Comparison of ENCODE assay signal across 7 mouse cellular contexts in genomic region chr5:150952328-150952668, GRCm38 (mm10). TPM values are rescaled to one million over a fixed set of nuclear protein-coding genes. Genes with fewer than 3 reads are reported as not detected.
DNase-seq lines count a peak whose midpoint lies in the region; ATAC-seq and TF ChIP-seq lines count a peak whose summit lies in the region.

Gene Kl, plus strand, starts transcription at chr5:150952607.

- TF ChIP-seq EP300 in lung, postnatal 0 days (IDR thresholded peaks at IDR 0.05): no peak

- peak within 1 kb of the TSS; percentile 71 for H3K4me2 ChIP-seq in lung, postnatal 0 days (replicated peaks; ENCODE audit: low read depth, low read length)
- H3K4me2 ChIP-seq in forebrain, embryonic 16.5 days (ENCODE audit: low read length): peak within 1 kb of the TSS; percentile 71

- WGBS in lung, postnatal 0 days: 3% methylated on average over 15 of the region's 22 CpGs
- 2% methylated on average over 21 of the region's 22 CpGs for WGBS in forebrain, embryonic 16.5 days
- 4% methylated on average over 22 of the region's 22 CpGs for WGBS in small intestine, adult 2 months

- peaks cover 7% of the 10 kb centered on the region; the same call in 1 of the 2 replicates for H3K4me1 ChIP-seq in lung, postnatal 0 days (ENCODE audit: insufficient read depth, low read depth, low read length)
- peaks cover 9% of the 10 kb centered on the region for H3K4me1 ChIP-seq in forebrain, embryonic 16.5 days (replicated peaks; ENCODE audit: control insufficient read depth, insufficient read depth, low read length)
- H3K4me1 ChIP-seq in small intestine, adult 2 months (ENCODE audit: control insufficient read depth, insufficient read depth, insufficient read length, low read length): no peaks in the 10 kb centered on the region

- peak; percentile 30; the same call in 1 of the 2 replicates for ATAC-seq in lung, postnatal 0 days
- peak; percentile 43; the same call in 1 of the 2 replicates for ATAC-seq in forebrain, embryonic 16.5 days

- no peaks in the 10 kb centered on the region for H3K9me3 ChIP-seq in lung, postnatal 0 days (ENCODE audit: low read length)
- H3K9me3 ChIP-seq in forebrain, embryonic 16.5 days (ENCODE audit: control insufficient read depth, low read length): no peaks in the 10 kb centered on the region

- peak within 1 kb of the TSS; percentile 42 for H3K4me3 ChIP-seq in lung, postnatal 0 days (ENCODE audit: low read depth, low read length)
- peak within 1 kb of the TSS; percentile 55 for H3K4me3 ChIP-seq in forebrain, embryonic 16.5 days (replicated peaks; ENCODE audit: low read length)
- H3K4me3 ChIP-seq in small intestine, adult 2 months (ENCODE audit: low read depth, low read length): peak within 1 kb of the TSS; percentile 49

- H3K27me3 ChIP-seq in lung, postnatal 0 days (replicated peaks; ENCODE audit: insufficient read depth, low read length): peaks cover 16% of the 10 kb centered on the region
- H3K27me3 ChIP-seq in forebrain, embryonic 16.5 days (replicated peaks; ENCODE audit: control insufficient read depth, insufficient read depth, low read length): peaks cover 19% of the 10 kb centered on the region
- peaks cover 22% of the 10 kb centered on the region; the same call in 1 of the 2 replicates for H3K27me3 ChIP-seq in small intestine, adult 2 months (ENCODE audit: control insufficient read depth, insufficient read depth, low read length)

- TF ChIP-seq POLR2A in small intestine, adult 2 months (IDR thresholded peaks at IDR 0.05; ENCODE audit: low read depth, low read length): no peak

- H3K9ac ChIP-seq in lung, postnatal 0 days (replicated peaks; ENCODE audit: low read depth): no peak within 1 kb of the TSS
- peak within 1 kb of the TSS; percentile 54 for H3K9ac ChIP-seq in forebrain, embryonic 16.5 days (replicated peaks; ENCODE audit: low read depth, low read length)

- H3K36me3 ChIP-seq in lung, postnatal 0 days (ENCODE audit: insufficient read depth, low read length): no peaks in the 10 kb centered on the region
- no peaks in the 10 kb centered on the region for H3K36me3 ChIP-seq in forebrain, embryonic 16.5 days (ENCODE audit: control insufficient read depth, insufficient read depth)
- H3K36me3 ChIP-seq in small intestine, adult 2 months (ENCODE audit: control insufficient read depth, insufficient read depth, low read length): no peaks in the 10 kb centered on the region

- TF ChIP-seq CTCF in lung, postnatal 0 days (IDR thresholded peaks at IDR 0.05): no peak
- TF ChIP-seq CTCF in small intestine, adult 2 months (IDR thresholded peaks at IDR 0.05; ENCODE audit: extremely low read depth, insufficient read length, insufficient replicate concordance, low read depth, low read length): no peak

- no peak within 1 kb of the TSS for H3K27ac ChIP-seq in lung, postnatal 0 days (ENCODE audit: low read length)
- no peak within 1 kb of the TSS for H3K27ac ChIP-seq in forebrain, embryonic 16.5 days (ENCODE audit: low read length)
- no peak within 1 kb of the TSS for H3K27ac ChIP-seq in small intestine, adult 2 months (ENCODE audit: insufficient read depth, low read depth, low read length)

- DNase-seq in lung, postnatal 0 days (ENCODE audit: low spot score): no peak
- DNase-seq in lung, adult 18-20 months: no peak
- peak; percentile 59 to 76 for DNase-seq in kidney, postnatal 4 days
- DNase-seq in adrenal gland, adult 2 months: no peak
- no peak for DNase-seq in gastrocnemius, postnatal 25 days

RNA-seq across cellular contexts. Expression of gene Kl, which starts in this region (rescaled TPM):
- 0.05 and 0.14 TPM in 2 replicates for polyA plus RNA-seq in lung, postnatal 0 days (2015; fragmentation: Nextera tagmentation; extraction: Ambion mirVana)
- polyA plus RNA-seq in forebrain, embryonic 16.5 days (2015; fragmentation: Nextera tagmentation; extraction: Ambion mirVana): 0.28 and 0.48 TPM in 2 replicates
- 0.18 and 0.38 TPM in 2 replicates for polyA plus RNA-seq in small intestine, adult 2 months (2012; rRNA removed)
- total RNA-seq in adrenal gland, adult 2 months (2021): under 1 TPM in 1 of 2 experiments, not detected in 1; 0.35 TPM
- 0.09 and 0.18 TPM in 2 replicates for polyA plus RNA-seq in adrenal gland, adult 2 months (2012; rRNA removed)
- total RNA-seq in gastrocnemius, postnatal 25 days (2021): under 1 TPM; 0.56 to 0.74 TPM

Comparison
In these comparisons a context has a peak if more than half of its experiments do, and no peak if none do; other contexts are left out.
1. Peak in ATAC-seq, H3K4me3 ChIP-seq and H3K4me2 ChIP-seq in lung, postnatal 0 days; RNA of the gene not detected or under 1 TPM.
2. Peak in ATAC-seq, H3K4me3 ChIP-seq, H3K9ac ChIP-seq and H3K4me2 ChIP-seq in forebrain, embryonic 16.5 days; RNA of the gene not detected or under 1 TPM.
3. DNase-seq: peak in kidney, postnatal 4 days (2 of 2); none in lung, postnatal 0 days (single experiment), lung, adult 18-20 months (0 of 2), adrenal gland, adult 2 months (single experiment) and gastrocnemius, postnatal 25 days (single experiment).
4. Peak in every context shown above with its lines, with median percentiles within 50 percentile points of each other: H3K4me3 ChIP-seq.